Mouse (Mus musculus): ENCODE measurements around the gene Zp2. TPM values are rescaled to one million over a fixed set of nuclear protein-coding genes. Genes with fewer than 3 reads are reported as not detected.

The Zp2 gene
- not detected for polyA plus RNA-seq (2014; fragmentation: Illumina TruSeq; extraction: RNeasy Lipid Tissue Mini Kit (QIAGEN cat#74804); ENCODE audit: low read depth, low replicate concordance)

DNA sequence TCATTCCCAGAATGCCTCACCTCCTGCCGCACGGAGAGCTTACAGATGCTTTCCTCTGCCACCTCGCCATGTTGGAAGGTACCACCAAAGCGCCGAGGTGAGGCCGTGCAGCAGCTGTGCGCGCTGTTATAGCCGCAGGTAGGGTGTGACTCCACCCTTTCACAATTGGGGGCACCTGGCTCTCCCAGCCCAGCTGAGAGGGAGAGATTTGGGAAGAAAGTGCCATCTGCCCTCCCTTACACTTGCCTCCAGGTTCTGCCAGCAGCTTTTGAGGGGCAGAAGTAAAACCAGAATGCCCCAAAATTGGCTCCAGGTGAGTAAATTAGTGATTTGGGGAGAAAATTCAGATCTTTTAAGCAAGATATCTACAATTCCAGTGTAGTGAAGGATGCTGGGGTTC, at the start of gene Zp2:
Gene Zp2 (minus strand): TSS at position 101 of the 400 bp plus-strand sequence.

DNA sequence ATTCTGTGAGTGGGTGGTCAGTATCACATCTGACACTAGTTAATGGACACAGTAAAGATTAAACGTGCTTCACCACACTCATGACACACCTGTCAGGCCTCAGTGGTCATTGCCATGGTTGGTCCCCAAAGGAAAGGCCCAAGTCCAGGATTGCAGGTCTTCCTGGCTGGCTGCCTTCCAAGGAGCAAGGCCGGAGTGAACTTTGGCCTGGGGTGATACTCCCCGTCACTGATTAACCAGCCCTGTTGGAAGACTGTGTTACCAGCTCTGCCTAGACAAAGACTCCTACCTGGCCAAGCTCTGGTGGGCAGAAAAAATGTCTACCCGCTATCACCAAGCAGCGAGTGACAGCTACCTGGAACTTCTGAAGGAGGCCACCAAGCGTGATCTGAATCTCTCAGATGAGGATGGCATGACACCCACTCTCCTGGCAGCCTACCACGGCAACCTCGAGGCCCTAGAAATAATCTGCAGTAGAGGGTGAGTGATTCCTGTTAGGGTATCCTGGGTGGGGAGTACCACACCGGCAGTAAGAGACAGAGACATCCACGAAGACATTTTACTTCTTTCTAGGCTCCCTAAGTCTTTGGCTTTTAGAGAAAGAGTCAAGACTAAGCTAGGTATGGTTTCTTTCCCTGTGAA, 28.6 kb upstream of the Zp2 start, which contains the start of gene Anks4b:
Gene Anks4b (plus strand): TSS at position 256 of the 642 bp plus-strand sequence.

DNA sequence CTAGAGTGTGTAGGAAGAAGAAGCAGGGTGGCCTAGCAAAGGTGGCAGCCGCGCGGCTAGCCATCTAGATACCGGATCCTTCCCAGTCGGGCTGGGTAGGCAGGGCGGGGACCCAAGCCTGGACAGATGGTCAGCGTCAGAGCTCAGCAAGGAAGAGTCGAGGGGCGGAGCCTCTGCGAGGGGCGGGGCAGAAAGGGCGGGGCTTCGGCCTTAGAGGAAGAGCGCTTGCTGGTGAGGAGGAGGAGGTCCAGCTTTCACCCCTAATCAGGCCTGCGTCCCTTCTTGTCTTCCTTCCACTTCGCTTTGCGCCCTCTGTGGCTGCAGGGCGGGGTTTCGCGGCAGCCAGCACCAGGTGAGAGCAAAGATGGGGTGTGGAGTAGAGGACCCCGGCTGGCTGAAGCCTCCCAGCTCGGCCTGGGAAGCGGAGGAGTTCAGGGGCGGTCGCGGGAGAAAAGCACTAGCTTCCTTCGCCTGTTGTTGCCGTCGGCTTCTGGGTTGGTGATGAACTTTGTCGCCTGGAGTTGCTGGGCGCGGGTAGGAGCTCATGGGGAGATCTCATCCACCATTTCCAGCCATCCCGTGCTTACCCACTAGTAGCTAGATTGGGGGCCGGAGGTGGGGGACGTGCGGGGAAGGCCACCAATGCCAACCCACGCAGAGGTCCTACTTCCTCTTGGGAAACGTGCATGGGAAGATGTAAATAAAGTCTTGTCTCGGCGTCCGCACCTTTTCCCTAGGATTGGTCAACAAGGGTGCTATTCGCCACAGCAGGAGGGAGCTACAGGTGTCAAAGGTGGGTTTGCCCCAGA, 42.7 kb downstream of the Zp2 start, which contains the start of gene Tmem159:
Gene Tmem159 (plus strand): TSS at position 190 of the 809 bp plus-strand sequence.

DNA sequence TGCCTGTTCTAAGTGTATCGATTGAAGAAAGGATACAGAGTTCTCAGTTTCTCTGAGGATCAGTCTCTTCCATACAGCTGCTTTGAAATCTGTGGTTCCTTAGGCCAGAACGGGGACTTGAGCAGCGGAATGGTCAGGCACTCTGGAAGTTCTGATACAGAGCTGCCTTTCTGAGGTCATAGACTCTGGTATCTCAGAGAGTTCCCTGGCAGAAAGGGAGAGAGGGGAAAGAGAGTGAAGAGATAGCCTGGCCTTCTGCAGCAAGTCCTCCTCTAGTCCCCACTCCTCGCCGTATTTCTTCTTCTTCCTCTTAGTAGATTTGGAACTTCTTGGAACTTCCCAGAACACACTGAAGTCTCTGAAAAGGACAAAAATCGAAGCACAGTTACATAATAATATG, 49.9 kb downstream of the Zp2 start, which contains the start of gene Dnah3:
Gene Dnah3 (minus strand): TSS at position 101 of the 400 bp plus-strand sequence.

Other genes starting within 250 kb of the Zp2 start
- gene Lyrm1, start 249.4 kb downstream of the Zp2 start, polyA plus RNA-seq (2014; fragmentation: Illumina TruSeq; extraction: RNeasy Lipid Tissue Mini Kit (QIAGEN cat#74804); ENCODE audit: low read depth, low replicate concordance): 85.5 TPM
- 48.2 TPM for gene Dcun1d3, start 249.0 kb downstream of the Zp2 start, polyA plus RNA-seq (2014; fragmentation: Illumina TruSeq; extraction: RNeasy Lipid Tissue Mini Kit (QIAGEN cat#74804); ENCODE audit: low read depth, low replicate concordance)
- gene Dnah3, start 50.0 kb downstream of the Zp2 start, polyA plus RNA-seq (2014; fragmentation: Illumina TruSeq; extraction: RNeasy Lipid Tissue Mini Kit (QIAGEN cat#74804); ENCODE audit: low read depth, low replicate concordance): 99.4 TPM
- 7.8 TPM for gene Tmem159, start 42.9 kb downstream of the Zp2 start, polyA plus RNA-seq (2014; fragmentation: Illumina TruSeq; extraction: RNeasy Lipid Tissue Mini Kit (QIAGEN cat#74804); ENCODE audit: low read depth, low replicate concordance)
- 1.7 TPM for gene Anks4b, start 28.6 kb upstream of the Zp2 start, polyA plus RNA-seq (2014; fragmentation: Illumina TruSeq; extraction: RNeasy Lipid Tissue Mini Kit (QIAGEN cat#74804); ENCODE audit: low read depth, low replicate concordance)
- not detected for gene Crym, start 56.8 kb upstream of the Zp2 start, polyA plus RNA-seq (2014; fragmentation: Illumina TruSeq; extraction: RNeasy Lipid Tissue Mini Kit (QIAGEN cat#74804); ENCODE audit: low read depth, low replicate concordance)
- gene Abca14, start 58.7 kb upstream of the Zp2 start, polyA plus RNA-seq (2014; fragmentation: Illumina TruSeq; extraction: RNeasy Lipid Tissue Mini Kit (QIAGEN cat#74804); ENCODE audit: low read depth, low replicate concordance): 125 TPM
- 86.7 TPM for gene Abca15, start 183.4 kb upstream of the Zp2 start, polyA plus RNA-seq (2014; fragmentation: Illumina TruSeq; extraction: RNeasy Lipid Tissue Mini Kit (QIAGEN cat#74804); ENCODE audit: low read depth, low replicate concordance)